Mouse (Mus musculus) cerebellum, adult 9-10 months (tissue): ENCODE measurements around the gene Ppp1ca.

Experiments used
- DNase-seq: peaks from one replicate; pipeline ENCODE4 v3.0.0; 2022

Ppp1ca gene

GRCm38 (mm10) chr19:4240247-4240668, 48.4 kb downstream of the Ppp1ca start:
- no peak for DNase-seq

GRCm38 (mm10) chr19:4242416-4242815, 50.6 kb downstream of the Ppp1ca start:
- no peak for DNase-seq

- no peak for DNase-seq
Measured at GRCm38 (mm10) chr19:4244775-4245174, 52.9 kb downstream of the Ppp1ca start.
